Mouse (Mus musculus) hematopoietic stem cell, adult 5-6 weeks (primary cell): ENCODE data around the gene Iglon5. TPM values are rescaled to one million over a fixed set of nuclear protein-coding genes. Genes with fewer than 3 reads are reported as not detected.

ENCODE experiments used
- ATAC-seq, 2 experiments: fragments of 125-278 bp in 1 of 2; replicated peaks in 1 of 2; 2 replicates each; pipeline ENCODE4 v1.8.0; 2016 to 2017; ENCODE audit warnings: inconsistent platforms in 2 of 2, mild to moderate bottlenecking in 2 of 2, moderate number of reproducible peaks in 2 of 2, low read depth in 1 of 2, moderate TSS enrichment in 1 of 2; ENCODE audit not compliant: low FRiP score in 2 of 2, poor library complexity in 2 of 2, severe bottlenecking in 2 of 2, insufficient read depth in 1 of 2, low TSS enrichment in 1 of 2
- total RNA-seq: library from RNA; stranded (forward); fragments of 172-1452, 232-1000 nt; gene quantifications from 2 replicates; pipeline ENCODE4 v1.2.3, GENCODE M21; 2017

Gene Iglon5
- total RNA-seq, 1 experiment from 2014 or later: not detected

- ATAC-seq: peak; percentile 60 to 74
Observed at GRCm38 (mm10) chr7:43475706-43476105, 14.2 kb downstream of the Iglon5 start.

GRCm38 (mm10) chr7:43470373-43470772, 19.5 kb downstream of the Iglon5 start:
- ATAC-seq: no peak

DNA sequence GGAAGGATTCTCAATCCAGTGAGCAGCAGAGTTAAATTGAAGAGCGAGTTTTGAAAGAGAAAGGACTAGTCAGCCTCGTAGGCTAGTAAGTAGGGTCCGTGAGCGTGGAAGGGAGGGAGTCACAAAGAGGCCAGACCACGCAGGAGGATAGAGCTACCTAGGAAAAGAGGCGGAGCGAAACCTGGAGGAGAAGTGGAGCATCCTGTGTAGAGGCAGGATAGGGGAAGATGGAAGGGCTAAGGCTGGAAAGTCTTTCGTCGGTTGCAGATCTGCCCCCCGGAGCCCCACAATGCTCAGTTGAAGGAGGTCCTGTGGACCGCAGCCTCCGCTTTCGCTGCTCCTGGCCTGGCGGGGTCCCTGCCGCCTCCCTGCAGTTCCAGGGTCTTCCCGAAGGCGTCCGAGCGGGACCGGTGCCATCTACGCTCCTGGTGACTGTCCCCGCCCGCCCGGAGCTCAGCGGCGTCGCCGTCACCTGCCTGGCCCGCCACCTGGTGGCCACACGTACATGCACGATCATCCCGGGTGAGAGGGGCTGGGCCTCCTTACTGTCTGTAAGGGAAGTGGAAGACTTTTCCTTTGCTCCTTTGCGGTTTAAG, 23.7 kb downstream of the Iglon5 start:
- ATAC-seq: peak; percentile 60

DNA sequence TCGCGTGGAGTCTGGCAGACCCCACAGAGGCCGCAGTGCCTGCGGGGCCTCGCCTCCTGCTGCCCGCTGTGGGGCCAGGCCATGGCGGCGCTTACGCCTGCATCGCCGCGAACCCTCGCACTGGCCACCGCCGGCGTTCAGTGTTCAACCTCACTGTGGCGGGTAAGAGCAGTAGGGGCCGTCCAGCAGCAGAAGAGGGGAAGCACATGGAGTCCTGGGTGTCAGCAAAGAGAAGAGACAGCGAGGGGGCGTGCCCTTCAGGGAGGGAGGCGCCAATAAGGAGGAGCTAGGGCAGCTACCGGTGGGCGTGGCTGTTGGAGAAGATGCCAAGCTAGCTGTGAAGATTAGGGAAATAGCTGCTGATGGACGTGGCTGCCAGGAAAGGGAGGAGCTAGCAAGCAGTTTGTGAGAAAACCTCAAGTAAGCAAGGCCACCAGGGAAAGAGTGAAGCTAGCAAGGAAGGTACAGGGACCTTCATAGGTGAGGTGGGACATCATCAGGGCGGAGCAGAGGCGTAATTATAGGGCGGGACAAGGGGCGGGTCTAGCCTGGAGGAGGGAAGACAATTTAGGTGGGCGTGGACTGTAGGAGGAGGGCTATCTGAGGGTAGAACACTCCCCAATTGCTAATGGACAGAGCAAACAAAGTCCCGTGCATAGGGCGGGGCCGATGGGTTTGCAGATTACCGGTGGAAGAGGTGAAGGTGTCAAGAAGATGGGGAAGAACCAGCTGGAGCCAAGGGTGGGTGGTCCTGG, 24.4 kb downstream of the Iglon5 start:
- ATAC-seq: peak; percentile 83 to 85

DNA sequence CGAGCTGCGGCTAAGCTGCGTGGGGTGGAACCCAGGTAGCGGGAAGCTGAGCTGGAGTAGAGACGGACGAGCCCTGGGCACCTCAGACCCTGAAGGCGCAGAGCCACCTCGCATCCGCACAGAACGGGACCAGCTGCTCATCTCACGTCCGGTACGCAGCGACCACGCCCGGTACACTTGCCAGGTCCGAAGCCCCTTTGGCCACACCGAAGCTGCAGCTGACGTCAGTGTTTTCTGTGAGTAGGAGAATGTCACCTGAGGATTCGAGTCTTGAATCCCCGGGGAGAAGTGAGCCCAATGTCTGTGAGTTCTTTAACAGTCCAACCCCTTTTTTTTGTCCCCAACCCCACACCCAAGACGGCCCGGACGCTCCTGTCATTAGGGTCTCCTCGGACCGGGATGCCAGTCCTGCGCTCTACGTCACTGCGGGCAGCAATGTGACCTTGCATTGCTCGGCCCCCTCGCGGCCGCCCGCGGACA, 25.0 kb downstream of the Iglon5 start:
- peak in 1 of 2 experiments; percentile 3; a peak in 1 of 4 replicates for ATAC-seq

DNA sequence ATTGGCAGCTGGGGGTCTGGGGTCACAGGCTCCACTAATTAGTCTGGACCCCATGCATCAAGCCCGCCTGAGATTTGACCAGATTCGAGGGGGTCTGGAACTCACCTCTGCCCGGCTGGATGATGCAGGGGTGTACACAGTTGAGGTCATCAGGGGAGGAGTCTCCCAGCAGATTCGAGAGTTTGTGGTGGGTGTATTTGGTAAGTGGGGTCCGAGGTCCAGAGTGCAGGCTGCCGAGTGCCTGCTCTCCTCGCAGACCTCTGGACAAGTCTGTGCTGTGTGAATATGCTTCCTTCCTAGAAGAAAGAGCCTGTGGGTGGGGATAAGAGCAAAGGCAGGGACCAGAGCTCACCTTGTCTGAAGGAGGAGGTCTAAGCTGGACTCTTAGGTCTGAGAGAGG, 25.9 kb downstream of the Iglon5 start:
- no peak for ATAC-seq

- ATAC-seq: no peak
Observed at GRCm38 (mm10) chr7:43462851-43463250, 27.0 kb downstream of the Iglon5 start, which contains the start of gene Vsig10l. Gene Vsig10l, plus strand, starts transcription at chr7:43463151.

DNA sequence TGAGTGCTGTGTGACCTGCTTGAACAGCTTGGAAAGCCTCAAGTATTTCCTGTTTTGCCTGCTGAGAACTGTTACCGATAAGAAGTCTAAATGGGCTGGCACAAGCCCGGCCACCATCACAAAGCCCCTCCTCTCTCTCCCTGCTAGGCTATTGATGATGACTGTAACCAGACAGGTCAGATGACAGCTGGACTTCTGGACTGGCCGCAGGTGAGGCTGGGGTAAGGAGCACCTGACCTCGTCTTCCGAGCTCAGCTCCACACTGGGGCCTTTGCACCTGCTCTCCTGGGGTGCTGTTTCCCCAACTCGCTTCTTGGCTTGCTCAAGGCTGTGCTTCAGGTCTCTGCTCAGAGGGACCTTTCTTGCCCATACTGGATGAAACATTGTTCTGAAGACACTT, 35.5 kb downstream of the Iglon5 start:
- no peak for ATAC-seq

GRCm38 (mm10) chr7:43453599-43454355, 36.1 kb downstream of the Iglon5 start:
- ATAC-seq: no peak

DNA sequence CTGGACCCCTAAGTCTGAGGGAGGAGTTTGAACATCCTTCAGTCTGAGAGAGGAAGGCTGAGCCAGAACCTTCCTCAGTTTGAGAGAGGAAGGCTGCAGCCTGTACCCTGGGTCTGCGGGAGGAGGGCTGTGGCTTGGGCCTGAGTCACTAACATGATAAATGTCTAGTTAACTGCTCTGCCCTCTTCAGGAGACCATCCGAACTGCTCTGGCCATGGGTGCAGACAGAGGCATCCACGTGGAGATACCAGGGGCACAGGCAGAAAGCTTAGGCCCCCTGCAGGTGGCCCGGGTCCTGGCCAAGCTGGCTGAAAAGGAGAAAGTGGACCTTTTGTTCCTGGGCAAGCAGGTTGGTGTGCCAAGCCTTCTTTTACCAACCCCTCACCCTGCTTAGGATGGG, 37.3 kb downstream of the Iglon5 start:
- ATAC-seq: peak; percentile 90 to 92

DNA sequence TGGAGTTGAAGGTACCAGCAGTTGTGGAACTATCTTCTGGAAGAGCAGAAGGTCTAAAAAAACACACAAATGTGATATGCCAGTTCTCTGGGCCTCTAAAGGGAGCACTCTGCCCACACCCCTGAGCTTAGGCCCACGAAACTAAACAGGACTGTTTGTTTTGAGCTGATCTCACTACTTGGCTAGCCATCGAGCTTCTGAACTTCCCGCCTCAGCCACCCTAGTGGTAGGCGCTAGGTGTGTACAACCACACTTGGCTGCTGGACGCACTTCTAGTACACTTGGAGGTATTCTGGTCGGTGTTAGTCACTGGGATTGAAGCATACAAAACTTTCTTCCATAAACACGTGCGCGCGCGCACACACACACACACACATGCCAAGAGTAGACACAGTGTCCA, 38.1 kb downstream of the Iglon5 start:
- no peak for ATAC-seq

DNA sequence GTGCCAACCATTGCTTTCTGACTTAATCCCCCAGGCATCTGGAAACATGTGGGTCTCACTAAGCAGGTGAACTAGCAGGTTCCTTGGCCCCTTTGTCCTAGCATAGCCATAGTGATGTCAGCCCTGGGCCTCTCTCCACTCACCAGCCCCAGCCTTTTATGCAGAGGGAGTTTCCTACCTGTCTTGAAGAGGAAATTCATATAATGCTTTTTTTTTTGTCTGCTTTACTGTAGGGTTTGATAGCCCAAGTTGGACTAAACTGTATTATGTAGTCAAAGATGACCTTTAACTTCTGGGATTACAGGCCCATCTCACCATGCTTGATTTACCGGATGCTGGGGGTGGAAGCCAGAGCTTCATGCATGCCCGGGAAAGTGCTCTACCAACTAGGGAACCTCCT, 40.1 kb downstream of the Iglon5 start:
- no peak for ATAC-seq

DNA sequence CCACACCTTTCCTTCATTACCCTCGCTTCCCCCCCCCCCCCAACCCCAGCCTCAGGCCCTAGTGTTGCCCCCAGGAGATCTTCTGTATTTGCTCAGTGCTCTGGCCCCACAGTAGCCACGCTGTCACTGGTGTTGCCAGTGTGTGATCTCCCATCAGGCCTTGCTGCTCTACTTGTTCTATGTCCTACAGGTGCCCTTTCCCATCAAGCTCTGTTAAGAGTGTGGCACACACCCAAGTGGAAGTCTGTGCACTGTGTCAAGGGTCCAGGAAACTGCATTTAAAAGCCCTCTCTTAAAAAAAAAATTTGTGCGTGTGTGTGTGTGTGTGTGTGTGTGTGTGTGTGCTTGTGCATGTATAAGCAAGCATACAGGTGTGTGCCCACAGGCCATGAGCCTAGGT, 41.6 kb downstream of the Iglon5 start:
- no peak for ATAC-seq

DNA sequence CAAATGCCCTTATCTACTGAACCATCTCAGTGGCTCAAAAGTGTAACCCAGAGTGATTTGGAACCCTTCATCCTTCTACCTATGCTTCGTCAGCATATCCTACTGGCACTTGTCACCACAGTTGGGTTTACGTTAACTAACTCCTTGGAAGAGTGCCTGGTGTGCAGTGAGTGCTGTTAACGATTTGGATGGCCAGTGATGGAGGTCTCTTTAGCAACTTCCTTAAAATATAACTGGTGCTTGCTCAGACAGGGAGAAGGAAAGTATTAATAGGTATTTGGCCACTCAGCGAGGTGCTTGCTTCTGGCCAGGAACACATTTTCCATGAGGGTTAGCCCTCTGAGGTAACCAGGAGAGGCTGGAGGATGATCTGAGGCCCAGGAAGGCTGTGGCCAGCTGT, 42.1 kb downstream of the Iglon5 start:
- ATAC-seq: no peak

DNA sequence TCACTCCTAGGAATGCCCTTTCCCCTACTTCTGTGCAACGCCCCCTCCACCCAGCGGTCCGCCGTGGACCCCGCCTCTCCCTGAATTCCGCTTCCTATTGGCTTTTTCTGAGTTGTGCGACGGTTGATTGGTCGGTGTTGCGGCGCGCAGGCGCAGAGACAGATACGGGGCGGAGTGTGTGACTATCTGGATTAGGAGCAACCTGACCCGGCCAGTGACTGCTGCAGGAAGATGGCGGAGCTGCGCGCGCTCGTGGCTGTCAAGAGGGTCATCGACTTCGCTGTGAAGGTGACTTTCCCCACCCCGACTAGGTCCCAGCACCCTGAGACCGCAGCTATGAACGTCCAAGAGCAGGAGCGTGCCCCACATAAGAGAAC, 46.0 kb downstream of the Iglon5 start, which contains the start of the genes Etfb and Gm45233:
Gene Etfb (plus strand): TSS at position 167 of the 377 bp plus-strand sequence.
Gene Gm45233 (plus strand): TSS at position 212 of the 377 bp plus-strand sequence.
- peak; percentile 84 to 86 for ATAC-seq

DNA sequence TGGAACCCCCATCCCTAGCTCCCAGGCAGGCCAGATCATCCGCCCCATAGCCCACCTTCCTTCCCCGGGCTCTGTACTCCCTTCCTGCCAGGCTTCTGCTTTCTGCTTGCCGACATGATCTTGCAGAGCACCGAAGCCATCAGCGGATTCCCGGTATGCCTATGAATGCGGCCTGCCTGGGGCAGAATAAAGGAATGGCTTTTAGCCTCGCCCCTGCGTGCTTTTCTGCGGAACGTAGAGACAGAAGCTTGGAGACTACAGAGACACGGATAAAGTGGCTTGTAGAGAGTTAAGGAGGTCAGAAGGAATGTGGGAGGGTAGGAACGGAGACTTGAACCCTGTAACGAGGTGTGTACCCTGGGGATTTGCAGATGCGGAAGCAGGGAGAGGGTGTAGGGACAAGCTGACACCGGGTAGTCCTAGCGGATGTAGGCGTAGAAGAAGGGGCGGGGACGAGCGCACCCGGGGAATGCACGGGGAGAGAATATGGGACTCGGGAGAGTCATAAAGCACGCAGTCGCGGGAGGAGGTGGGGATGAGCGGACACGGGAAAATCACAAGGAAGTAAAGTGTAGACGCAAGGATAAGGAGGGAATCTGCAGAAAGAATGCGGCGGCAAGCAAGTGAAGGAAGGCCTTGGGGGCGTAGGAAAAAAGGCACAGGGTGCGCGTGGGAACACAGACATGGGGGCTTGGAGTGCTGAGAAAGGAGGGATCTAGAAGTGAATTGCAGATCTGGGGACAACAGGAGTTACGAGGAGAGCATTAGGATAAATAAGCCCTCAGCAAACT, 46.6 kb downstream of the Iglon5 start:
- peak; percentile 73 to 75 for ATAC-seq

GRCm38 (mm10) chr7:43442684-43443083, 47.2 kb downstream of the Iglon5 start:
- no peak for ATAC-seq
